Mouse (Mus musculus): ENCODE measurements around the gene Akt3. TPM values are rescaled to one million over a fixed set of nuclear protein-coding genes. Genes with fewer than 3 reads are reported as not detected.

The Akt3 gene
- polyA plus RNA-seq, 1 experiment: 15.1 TPM

DNA sequence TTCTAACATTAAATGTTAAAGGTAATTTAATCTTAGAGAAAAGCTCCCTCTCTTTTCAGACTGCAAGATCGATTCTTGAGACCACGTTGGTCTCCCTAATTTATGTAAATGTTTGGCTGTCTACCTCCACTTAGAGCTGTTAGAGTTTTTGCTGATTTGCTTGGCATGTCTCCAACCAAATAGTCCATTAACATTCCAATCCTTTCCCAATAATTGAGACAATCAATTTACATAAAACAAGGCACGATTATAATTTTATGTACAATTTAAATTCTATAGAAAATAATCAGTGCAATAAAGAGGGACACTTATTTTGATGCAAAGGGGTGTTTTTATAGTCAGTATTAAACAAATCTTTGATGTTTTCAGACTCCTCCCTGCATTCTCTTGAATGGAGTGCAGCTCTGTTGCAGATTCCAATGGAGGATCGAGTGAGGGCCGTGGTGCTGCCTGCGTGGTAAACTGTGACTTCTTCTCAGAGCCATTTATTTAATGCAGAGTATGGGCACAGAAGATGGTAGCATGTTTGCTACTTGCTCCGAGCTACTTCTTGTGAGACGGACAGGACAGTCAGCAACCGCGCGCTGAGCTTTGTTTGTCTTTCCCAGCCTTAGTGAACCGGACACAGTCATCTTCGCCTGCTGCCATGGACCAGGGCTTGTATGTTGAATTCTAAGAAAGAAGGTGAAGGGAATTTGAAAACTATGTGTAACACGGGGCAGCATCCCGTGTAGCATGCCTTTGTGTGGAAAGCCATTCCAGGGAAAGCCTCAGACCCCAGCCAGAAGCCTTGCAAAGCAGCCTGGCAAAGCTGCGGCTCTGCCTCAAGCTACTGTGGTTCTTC is 287.1 kb downstream of the Akt3 start:
- no peak for DNase-seq
- 49% methylated on average over 16 of the region's 16 CpGs for WGBS
- no peak for TF ChIP-seq CTCF (IDR thresholded peaks at IDR 0.05; ENCODE audit: insufficient read depth, low read length)
- no peak for TF ChIP-seq POLR2A (IDR thresholded peaks at IDR 0.05; ENCODE audit: borderline replicate concordance, extremely low read depth, low read depth, low read length)
- H3K4me3 ChIP-seq (replicated peaks; ENCODE audit: extremely low read depth, low read depth, low read length): no peak overlapping the region
- no peaks in the 10 kb centered on the region; the same call in 1 of the 2 replicates for H3K4me1 ChIP-seq (ENCODE audit: control insufficient read depth, insufficient read depth, low read length)

Other genes starting within 250 kb of the Akt3 start
- 10.5 and 18.0 TPM in 2 replicates for gene Zbtb18, start 184.1 kb upstream of the Akt3 start, polyA plus RNA-seq (2012; rRNA removed)

Measured in lung, adult 2 months (tissue).